Comparison of ENCODE assay signal across 7 mouse cellular contexts in the genomic region with DNA sequence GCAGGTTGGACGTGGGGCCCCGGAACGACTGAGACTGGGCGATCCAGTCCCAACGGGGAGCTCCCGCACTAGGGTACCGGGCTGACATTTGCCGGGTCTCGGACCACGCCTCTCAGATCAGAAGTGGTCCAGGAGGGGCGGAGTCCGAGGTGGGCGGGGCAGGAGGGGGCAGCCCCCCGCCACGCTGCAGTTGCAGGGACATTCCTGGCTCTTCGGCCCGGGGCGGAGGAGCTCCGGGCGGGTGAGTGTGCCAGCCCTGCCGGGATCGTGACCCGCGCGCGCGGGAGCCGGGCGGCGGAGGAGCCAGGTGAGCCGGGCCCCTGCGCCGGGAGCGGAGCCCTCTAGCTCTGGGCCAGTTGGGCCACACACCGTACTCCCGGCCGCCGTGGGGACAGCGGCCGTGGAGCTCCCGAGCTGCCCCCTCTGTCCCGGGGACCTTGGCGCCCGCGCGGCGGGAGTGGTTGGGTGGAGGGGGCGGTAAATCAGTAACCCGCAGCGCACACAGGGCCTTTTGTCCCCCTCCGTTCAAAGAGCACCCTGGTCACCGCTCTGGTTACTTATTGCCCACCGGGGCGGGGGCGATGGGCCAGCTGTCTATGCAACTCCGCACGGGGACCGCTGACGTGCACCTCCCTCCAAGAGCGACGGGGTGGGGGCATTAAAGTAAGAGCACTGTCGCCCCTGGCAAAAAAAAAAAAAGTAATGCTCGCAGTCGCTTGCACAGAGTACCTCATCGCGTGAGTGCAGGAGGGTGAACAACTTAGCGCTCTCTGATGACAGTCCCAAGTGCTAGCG. TPM values are rescaled to one million over a fixed set of nuclear protein-coding genes. Genes with fewer than 3 reads are reported as not detected.
DNase-seq lines count a peak whose midpoint lies in the region; ATAC-seq and TF ChIP-seq lines count a peak whose summit lies in the region.

A gene (plus strand): TSS at position 20 of the 795 bp plus-strand sequence.

- 0 out of 2 replicates have a peak, but pooled peaks have one; percentile 18 for ATAC-seq in forebrain, postnatal 0 days
- peak; percentile 86 for ATAC-seq in lung, embryonic 16.5 days (ENCODE audit: low read depth)
- peak; percentile 73 for ATAC-seq in stomach, postnatal 0 days (ENCODE audit: low FRiP score, low TSS enrichment)

- no peaks in the 10 kb centered on the region for H3K9me3 ChIP-seq in ES-Bruce4 (replicated peaks; ENCODE audit: control insufficient read depth, insufficient read depth, low read length, poor library complexity, severe bottlenecking)
- H3K9me3 ChIP-seq in forebrain, postnatal 0 days (ENCODE audit: low read length) = no peaks in the 10 kb centered on the region
- H3K9me3 ChIP-seq in lung, embryonic 16.5 days (ENCODE audit: control insufficient read depth, low read length) = no peaks in the 10 kb centered on the region
- H3K9me3 ChIP-seq in stomach, postnatal 0 days (ENCODE audit: control insufficient read depth, low read length) = no peaks in the 10 kb centered on the region

- no peaks in the 10 kb centered on the region for H3K27me3 ChIP-seq in ES-Bruce4 (ENCODE audit: control insufficient read depth, insufficient read depth, low read length, poor library complexity, severe bottlenecking)
- H3K27me3 ChIP-seq in forebrain, postnatal 0 days (ENCODE audit: insufficient read depth, low read length) = no peaks in the 10 kb centered on the region; the same call in 1 of the 2 replicates
- H3K27me3 ChIP-seq in kidney, adult 2 months (replicated peaks; ENCODE audit: control insufficient read depth, insufficient read depth, low read length) = no peaks in the 10 kb centered on the region
- H3K27me3 ChIP-seq in lung, embryonic 16.5 days (ENCODE audit: control insufficient read depth, insufficient read depth, low read depth, low read length) = no peaks in the 10 kb centered on the region
- no peaks in the 10 kb centered on the region for H3K27me3 ChIP-seq in stomach, postnatal 0 days (ENCODE audit: control insufficient read depth, insufficient read depth, low read length)

- DNase-seq in adrenal gland, adult 2 months = peak; percentile 92
- no peak for DNase-seq in forebrain, postnatal 0 days
- DNase-seq in kidney, adult 2 months = peak; percentile 95
- peak; percentile 76 for DNase-seq in stomach, postnatal 0 days (ENCODE audit: low spot score)
- no peak for DNase-seq in spleen, postnatal 36 days (ENCODE audit: low spot score in 2 of 2)

- no peaks in the 10 kb centered on the region for H3K4me1 ChIP-seq in ES-Bruce4 (ENCODE audit: control insufficient read depth, insufficient read depth, low read length)
- 0 out of 2 replicates have a peak, but pooled peaks cover 3% of the 10 kb centered on the region for H3K4me1 ChIP-seq in forebrain, postnatal 0 days (ENCODE audit: insufficient read depth)
- H3K4me1 ChIP-seq in kidney, adult 2 months (ENCODE audit: control insufficient read depth, insufficient read depth, low read length) = peaks cover 3% of the 10 kb centered on the region; the same call in 1 of the 2 replicates
- H3K4me1 ChIP-seq in lung, embryonic 16.5 days (replicated peaks; ENCODE audit: control insufficient read depth, insufficient read depth, low read length) = peaks cover 7% of the 10 kb centered on the region
- H3K4me1 ChIP-seq in stomach, postnatal 0 days (replicated peaks; ENCODE audit: control insufficient read depth, insufficient read depth) = no peaks in the 10 kb centered on the region

- H3K9ac ChIP-seq in ES-Bruce4 (ENCODE audit: low read depth, poor library complexity, severe bottlenecking) = peak within 1 kb of the TSS; percentile 56
- H3K9ac ChIP-seq in forebrain, postnatal 0 days = peak within 1 kb of the TSS; percentile 37
- H3K9ac ChIP-seq in lung, embryonic 16.5 days (ENCODE audit: low read length) = peak within 1 kb of the TSS; percentile 79
- H3K9ac ChIP-seq in stomach, postnatal 0 days (ENCODE audit: low read length) = peak within 1 kb of the TSS; percentile 65

- TF ChIP-seq EP300 in ES-Bruce4 (IDR thresholded peaks at IDR 0.05; ENCODE audit: insufficient read depth, low read depth, low read length) = no peak
- no peak for TF ChIP-seq EP300 in stomach, postnatal 0 days (optimal IDR thresholded peaks at IDR 0.05)

- no peak for TF ChIP-seq CTCF in ES-Bruce4 (IDR thresholded peaks at IDR 0.05; ENCODE audit: low read depth, low read length)
- no peak for TF ChIP-seq CTCF in forebrain, postnatal 0 days (IDR thresholded peaks at IDR 0.05; ENCODE audit: low read depth)
- TF ChIP-seq CTCF in kidney, adult 2 months (conservative IDR thresholded peaks at IDR 0.05; ENCODE audit: insufficient read depth, insufficient read length, low read depth, low read length) = no peak
- TF ChIP-seq CTCF in stomach, postnatal 0 days (IDR thresholded peaks at IDR 0.05; ENCODE audit: low read depth) = no peak

- peak within 1 kb of the TSS; percentile 96 for H3K4me2 ChIP-seq in forebrain, postnatal 0 days (ENCODE audit: low read depth)
- peak within 1 kb of the TSS; percentile 81 for H3K4me2 ChIP-seq in lung, embryonic 16.5 days (ENCODE audit: low read depth, low read length)
- peak within 1 kb of the TSS; percentile 96 for H3K4me2 ChIP-seq in stomach, postnatal 0 days (replicated peaks; ENCODE audit: low read depth)

- no peaks in the 10 kb centered on the region for H3K36me3 ChIP-seq in ES-Bruce4 (ENCODE audit: control insufficient read depth, insufficient read depth, low read length, poor library complexity, severe bottlenecking)
- no peaks in the 10 kb centered on the region for H3K36me3 ChIP-seq in forebrain, postnatal 0 days (ENCODE audit: insufficient read depth)
- no peaks in the 10 kb centered on the region for H3K36me3 ChIP-seq in kidney, adult 2 months (ENCODE audit: control insufficient read depth, insufficient read depth, low read length)
- peaks cover 5% of the 10 kb centered on the region for H3K36me3 ChIP-seq in lung, embryonic 16.5 days (ENCODE audit: control insufficient read depth, insufficient read depth, low read length)
- no peaks in the 10 kb centered on the region for H3K36me3 ChIP-seq in stomach, postnatal 0 days (ENCODE audit: control insufficient read depth, insufficient read depth, low read length)

- 2% methylated on average over 64 of the region's 68 CpGs for WGBS in forebrain, postnatal 0 days
- 4% methylated on average over 68 of the region's 68 CpGs for WGBS in kidney, adult 2 months
- 2% methylated on average over 61 of the region's 68 CpGs for WGBS in lung, embryonic 16.5 days
- 2% methylated on average over 64 of the region's 68 CpGs for WGBS in stomach, postnatal 0 days

- H3K27ac ChIP-seq in ES-Bruce4 (ENCODE audit: insufficient read depth, low read length) = no peak within 1 kb of the TSS
- no peak within 1 kb of the TSS for H3K27ac ChIP-seq in forebrain, postnatal 0 days (ENCODE audit: low read depth, low read length)
- peak within 1 kb of the TSS; percentile 82 for H3K27ac ChIP-seq in kidney, adult 2 months (ENCODE audit: insufficient read depth, low read depth, low read length)
- H3K27ac ChIP-seq in lung, embryonic 16.5 days (ENCODE audit: low read length) = peak within 1 kb of the TSS; percentile 87
- H3K27ac ChIP-seq in stomach, postnatal 0 days (replicated peaks) = peak within 1 kb of the TSS; percentile 24; the same call in 1 of the 2 replicates

- peak within 1 kb of the TSS; percentile 37 for H3K4me3 ChIP-seq in ES-Bruce4 (ENCODE audit: low read depth, low read length)
- H3K4me3 ChIP-seq in forebrain, postnatal 0 days (ENCODE audit: low read depth, low read length) = peak within 1 kb of the TSS; percentile 44
- H3K4me3 ChIP-seq in kidney, adult 2 months (ENCODE audit: insufficient read depth, low read depth, low read length) = peak within 1 kb of the TSS; percentile 48
- peak within 1 kb of the TSS; percentile 72 for H3K4me3 ChIP-seq in lung, embryonic 16.5 days (ENCODE audit: low read length)
- H3K4me3 ChIP-seq in stomach, postnatal 0 days (ENCODE audit: low read depth, low read length) = peak within 1 kb of the TSS; percentile 53

- no peak for TF ChIP-seq POLR2A in ES-Bruce4 (IDR thresholded peaks at IDR 0.05; ENCODE audit: insufficient read depth, low read length)
- TF ChIP-seq POLR2A in kidney, adult 2 months (IDR thresholded peaks at IDR 0.05; ENCODE audit: low read depth, low read length) = no peak

RNA-seq across cellular contexts. Expression of the gene that starts here (rescaled TPM):
- polyA plus RNA-seq in ES-Bruce4 (2011; ENCODE audit: insufficient read depth, insufficient read length, low read depth, missing spikeins) = 0.93 and 1.0 TPM in 2 replicates
- total RNA-seq in adrenal gland, adult 2 months (2021) = 10 to 100 TPM; 29.4 to 41.2 TPM
- 46.5 and 82.7 TPM in 2 replicates for polyA plus RNA-seq in adrenal gland, adult 2 months (2012; rRNA removed)
- total RNA-seq in forebrain, postnatal 0 days (2014; rRNA removed) = 0.08 and 0.19 TPM in 2 replicates
- 0.33 and 0.40 TPM in 2 replicates for polyA plus RNA-seq in forebrain, postnatal 0 days (2015; fragmentation: Nextera tagmentation; extraction: Ambion mirVana)
- polyA plus RNA-seq in kidney, adult 2 months (2012; rRNA removed) = 35.3 and 43.5 TPM in 2 replicates
- 26.3 and 27.7 TPM in 2 replicates for polyA plus RNA-seq in lung, embryonic 16.5 days (2015; fragmentation: Nextera tagmentation; extraction: Ambion mirVana)
- polyA plus RNA-seq in stomach, postnatal 0 days (2015; fragmentation: Nextera tagmentation; extraction: Ambion mirVana) = 1.4 and 1.6 TPM in 2 replicates

Comparison
In these comparisons a context has a peak if more than half of its experiments do, and no peak if none do; other contexts are left out.
1. RNA of the gene that starts here (total RNA-seq): 29.4 to 41.2 TPM in adrenal gland, adult 2 months; 0.08 to 0.19 TPM in forebrain, postnatal 0 days; every median in the first group is over 10 times any median in the second.
2. RNA of the gene that starts here (polyA plus RNA-seq): 46.5 to 82.7 TPM in adrenal gland, adult 2 months, 35.3 to 43.5 TPM in kidney, adult 2 months and 26.3 to 27.7 TPM in lung, embryonic 16.5 days; 1.4 to 1.6 TPM in stomach, postnatal 0 days, 0.93 to 1.0 TPM in ES-Bruce4 and 0.33 to 0.40 TPM in forebrain, postnatal 0 days; every median in the first group is over 10 times any median in the second.
3. Peak in ATAC-seq, H3K4me3 ChIP-seq, H3K9ac ChIP-seq and H3K4me2 ChIP-seq in forebrain, postnatal 0 days; RNA of the gene not detected or under 1 TPM.
4. H3K27ac ChIP-seq: peak in kidney, adult 2 months (single experiment), lung, embryonic 16.5 days (single experiment) and stomach, postnatal 0 days (single experiment); none in ES-Bruce4 (single experiment) and forebrain, postnatal 0 days (single experiment).
5. DNase-seq: peak in adrenal gland, adult 2 months (single experiment), kidney, adult 2 months (single experiment) and stomach, postnatal 0 days (single experiment); none in forebrain, postnatal 0 days (single experiment) and spleen, postnatal 36 days (0 of 2).
6. ATAC-seq: peak in every context shown above with its lines; median percentile 86 in lung, embryonic 16.5 days; 73 in stomach, postnatal 0 days; 18 in forebrain, postnatal 0 days.
7. Peak in every context shown above with its lines, with median percentiles within 50 percentile points of each other: H3K4me3 ChIP-seq, H3K9ac ChIP-seq and H3K4me2 ChIP-seq.